Mouse (Mus musculus): Measurements from ENCODE around the gene Paox. TPM values are rescaled to one million over a fixed set of nuclear protein-coding genes. Genes with fewer than 3 reads are reported as not detected.

Paox gene
- total RNA-seq (2021), result 1 to 10 TPM; 4.5 TPM

GRCm38 (mm10) chr7:140115583-140116328, at the start of gene Paox:
Gene Paox (plus strand): TSS chr7:140115799.
- peak; percentile 68 for DNase-seq

- DNase-seq, result no peak
Observed at GRCm38 (mm10) chr7:140067397-140067796, 48.2 kb upstream of the Paox start.

- no peak for DNase-seq
Observed at GRCm38 (mm10) chr7:140070042-140070711, 45.4 kb upstream of the Paox start.

GRCm38 (mm10) chr7:140077698-140078097, 37.9 kb upstream of the Paox start:
- DNase-seq, result no peak

GRCm38 (mm10) chr7:140078711-140079110, 36.9 kb upstream of the Paox start:
- peak; percentile 72 for DNase-seq

- DNase-seq, result peak; percentile 78
Observed at GRCm38 (mm10) chr7:140080503-140081156, 35.0 kb upstream of the Paox start.

GRCm38 (mm10) chr7:140081408-140082241, 34.0 kb upstream of the Paox start:
- DNase-seq, result no peak

GRCm38 (mm10) chr7:140082242-140082678, 33.3 kb upstream of the Paox start, which contains the start of gene Caly:
Gene Caly (minus strand): TSS chr7:140082548.
- peak; percentile 44 for DNase-seq

- DNase-seq, result no peak
Observed at GRCm38 (mm10) chr7:140090601-140091000, 25.0 kb upstream of the Paox start.

GRCm38 (mm10) chr7:140092924-140093528, 22.6 kb upstream of the Paox start, which contains the start of gene Prap1:
Gene Prap1 (plus strand): TSS chr7:140093395.
- no peak for DNase-seq

- no peak for DNase-seq
Observed at GRCm38 (mm10) chr7:140094954-140095353, 20.6 kb upstream of the Paox start.

GRCm38 (mm10) chr7:140095556-140095955, 20.0 kb upstream of the Paox start:
- DNase-seq, result no peak

- no peak for DNase-seq
Observed at GRCm38 (mm10) chr7:140096055-140096454, 19.5 kb upstream of the Paox start.

GRCm38 (mm10) chr7:140098466-140098865, 17.1 kb upstream of the Paox start:
- DNase-seq, result no peak

- DNase-seq, result no peak
Observed at GRCm38 (mm10) chr7:140101498-140101897, 14.1 kb upstream of the Paox start.

GRCm38 (mm10) chr7:140101993-140102860, 13.4 kb upstream of the Paox start, which contains the start of gene Fuom:
Gene Fuom (minus strand): TSS chr7:140102441.
- DNase-seq, result peak; percentile 91

- DNase-seq, result no peak
Observed at GRCm38 (mm10) chr7:140104009-140104408, 11.6 kb upstream of the Paox start.

- no peak for DNase-seq
Observed at GRCm38 (mm10) chr7:140111943-140112342, 3.7 kb upstream of the Paox start.

- peak; percentile 91 for DNase-seq
Observed at GRCm38 (mm10) chr7:140116329-140117054, 893 bp downstream of the Paox start, which contains the start of gene Echs1. Gene Echs1 (minus strand): TSS chr7:140116476.

- no peak for DNase-seq
Observed at GRCm38 (mm10) chr7:140120484-140120883, 4.9 kb downstream of the Paox start.

All from heart, postnatal 4 days (tissue).